Mouse (Mus musculus) Patski (cell line): ENCODE results near the gene Muc3. TPM values are rescaled to one million over a fixed set of nuclear protein-coding genes. Genes with fewer than 3 reads are reported as not detected.

Experiments used
- ATAC-seq: fragments of 100-300 bp; one replicate; pipeline ENCODE4 v1.8.0; 2021
- CTCF ChIA-PET: fragments of 350-600 bp; sonication (Branson Sonifier 250); formaldehyde crosslinking; loops from one replicate; lab custom pipeline; 2022; ENCODE audit warnings: inconsistent platforms; lab: Charles Lee
- POLR2A ChIA-PET: fragments of 350-600 bp; sonication (Branson Sonifier 250); formaldehyde crosslinking; loops from one replicate; lab custom pipeline; 2022; ENCODE audit warnings: antibody characterized with exemption, inconsistent platforms; lab: Charles Lee
- DNase-seq: peaks from one replicate; pipeline ENCODE4 v3.0.0-alpha.2; 2011; ENCODE audit warnings: low read depth, low spot score
- H3K27me3 ChIP-seq: fragments of 371-371 bp; one replicate; pipeline ENCODE4 v1.5.1; 2021
- CTCF ChIP-seq: fragments of 100-300 bp; IDR thresholded peaks from one replicate; pipeline ENCODE4 v1.5.1; 2021
- in situ Hi-C: fragments of 300-500 bp; cut with MboI; formaldehyde crosslinking; loops from 3 replicates; pipeline ENCODE4 v1.11.1; 2018; ENCODE audit warnings: low pct_unique_long_range_greater_than_20kb, mixed read lengths
- polyA plus RNA-seq: library from polyadenylated mRNA; unstranded; gene quantifications from one replicate; pipeline ENCODE4 v1.2.3, GENCODE M21; 2021

Muc3 gene
- polyA plus RNA-seq, 1 experiment from 2014 or later, result not detected

- POLR2A ChIA-PET, result interaction anchor here (3.0 kb wide), 1 partner anchor 18 kb away, joined by 9 read pairs; no protein-coding TSS in a partner anchor
- ATAC-seq (no peak), DNase-seq (no peak)
- TF ChIP-seq CTCF, result no peak
- CTCF ChIA-PET, result interaction anchor here (1.1 to 1.6 kb wide), 2 partner anchors 19 to 21 kb away, joined by 4 read pairs; no protein-coding TSS in a partner anchor
- in situ Hi-C loops, result loop anchor here (5.0 kb wide), 1 partner anchor 33 kb away; no protein-coding TSS in a partner anchor
- no peaks in the 10 kb centered on the region for H3K27me3 ChIP-seq
Measured at GRCm38 (mm10) chr5:137100660-137101059, 48.5 kb downstream of the Muc3 start.

DNA sequence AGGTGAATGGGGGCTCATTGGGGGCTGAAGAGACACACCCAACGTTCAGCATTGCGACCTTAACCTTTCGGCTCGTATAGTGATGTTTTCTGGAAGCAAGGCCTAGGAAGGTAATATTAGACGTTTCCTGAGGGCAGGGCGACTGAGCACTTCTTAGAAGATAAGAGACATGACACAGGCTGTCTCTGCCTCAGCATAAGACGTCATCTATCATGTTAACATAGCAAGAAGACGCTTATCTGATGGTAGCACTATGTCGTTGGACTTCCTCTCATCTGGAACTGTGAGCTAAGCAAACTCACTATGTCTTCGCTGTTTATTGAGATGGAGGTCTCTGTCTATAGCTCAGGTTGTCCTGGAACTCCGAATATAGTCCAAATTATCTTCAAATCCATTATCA, 50.7 kb downstream of the Muc3 start:
- ATAC-seq, result no peak
- ChIA-PET POLR2A (interaction anchor here (0.9 to 1.0 kb wide), 2 partner anchors 18 to 36 kb away, joined by 3 to 4 read pairs; no protein-coding TSS in a partner anchor), CTCF (interaction anchor here (1.5 to 1.6 kb wide), 2 partner anchors 9 to 16 kb away, joined by 4 to 5 read pairs; no protein-coding TSS in a partner anchor)
- no peaks in the 10 kb centered on the region for H3K27me3 ChIP-seq
- in situ Hi-C loops, result loop anchor here (25.0 kb wide), 1 partner anchor 1386 kb away; no protein-coding TSS in a partner anchor
- no peak for DNase-seq
- TF ChIP-seq CTCF, result no peak

- ChIA-PET CTCF (interaction anchor here (2.2 kb wide), 1 partner anchor 13 kb away, joined by 8 read pairs; no protein-coding TSS in a partner anchor), POLR2A (interaction anchor here (1.1 kb wide), 1 partner anchor 8 kb away, joined by 3 read pairs; no protein-coding TSS in a partner anchor)
- no peak for TF ChIP-seq CTCF
- in situ Hi-C loops, result loop anchor here (25.0 kb wide), 1 partner anchor 1384 kb away; no protein-coding TSS in a partner anchor
- H3K27me3 ChIP-seq, result no peaks in the 10 kb centered on the region
- DNase-seq (no peak), ATAC-seq (no peak)
Measured at GRCm38 (mm10) chr5:137096037-137096436, 53.1 kb downstream of the Muc3 start.

DNA sequence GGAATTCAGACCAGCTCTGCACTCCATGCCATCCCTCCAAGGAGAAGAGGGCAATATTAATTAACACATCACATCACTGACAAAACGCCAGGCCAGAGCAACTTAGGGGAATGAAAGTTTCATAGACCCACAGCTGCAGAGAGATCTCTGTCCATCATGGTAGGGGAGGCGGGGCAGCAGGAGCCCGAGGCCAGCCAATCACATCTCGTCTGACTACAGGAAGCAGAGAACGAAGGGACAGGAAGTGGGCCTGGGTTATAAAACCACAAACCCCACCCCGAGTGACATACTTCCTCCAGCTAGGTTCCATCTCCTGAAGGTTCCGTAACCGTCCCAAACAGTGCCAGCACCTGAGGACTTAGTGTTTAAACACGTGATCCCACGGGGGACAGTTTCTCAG, 54.0 kb downstream of the Muc3 start:
- ChIA-PET POLR2A (no interaction called here), CTCF (interaction anchor here (2.2 kb wide), 1 partner anchor 12 kb away, joined by 8 read pairs; no protein-coding TSS in a partner anchor)
- in situ Hi-C loops, result loop anchor here (25.0 kb wide), 1 partner anchor 1383 kb away; no protein-coding TSS in a partner anchor
- ATAC-seq, result no peak
- no peak for TF ChIP-seq CTCF
- H3K27me3 ChIP-seq, result no peaks in the 10 kb centered on the region
- DNase-seq, result no peak

DNA sequence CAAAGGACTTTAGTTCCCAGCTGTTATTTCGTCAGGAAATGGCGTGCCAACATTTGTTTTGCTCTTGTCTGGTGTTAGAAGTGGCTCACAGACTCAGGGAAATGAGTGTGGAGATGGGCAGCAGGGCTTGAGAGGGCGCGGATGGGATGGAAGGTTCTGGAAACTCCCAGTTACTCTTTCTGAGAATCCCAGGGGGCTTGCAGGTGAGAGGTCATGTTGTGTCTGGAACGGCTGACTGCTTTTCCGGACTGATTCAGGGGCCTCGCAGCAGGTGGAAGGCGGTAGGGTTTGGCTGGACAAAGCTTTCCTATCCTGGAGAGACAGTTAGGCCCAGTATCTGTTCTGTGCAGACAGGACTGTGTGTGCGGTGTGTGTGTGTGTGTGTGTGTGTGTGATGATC, 55.4 kb downstream of the Muc3 start:
- ChIA-PET CTCF (interaction anchor here (0.7 to 1.4 kb wide), 2 partner anchors 11 to 14 kb away, joined by 3 read pairs; no protein-coding TSS in a partner anchor), POLR2A (interaction anchor here (1.5 kb wide), 1 partner anchor 29 kb away, joined by 3 read pairs; no protein-coding TSS in a partner anchor)
- TF ChIP-seq CTCF, result no peak
- ATAC-seq, result no peak
- no peaks in the 10 kb centered on the region for H3K27me3 ChIP-seq
- DNase-seq, result no peak
- in situ Hi-C loops, result loop anchor here (25.0 kb wide), 1 partner anchor 1381 kb away; no protein-coding TSS in a partner anchor

DNA sequence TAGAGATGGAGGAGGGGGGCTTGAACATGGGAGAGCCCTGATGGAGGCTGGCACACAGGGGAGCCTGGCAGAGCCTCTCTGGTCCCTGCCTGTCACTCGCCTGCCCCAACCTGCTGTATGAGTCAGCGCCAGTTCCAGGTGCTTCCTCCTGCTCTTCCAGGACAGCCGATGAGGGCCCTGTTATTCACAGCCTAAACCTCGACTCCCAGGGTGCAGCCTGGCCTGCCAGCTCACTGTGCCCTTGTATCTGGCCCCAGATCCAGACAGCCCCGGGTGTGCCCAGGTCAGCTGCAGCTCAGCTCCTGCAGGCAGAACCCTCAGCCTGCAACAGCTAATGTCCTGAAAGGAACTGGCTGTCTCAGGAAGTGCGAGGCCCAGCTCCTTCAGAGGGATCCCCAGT, 57.6 kb downstream of the Muc3 start:
- CTCF ChIA-PET, result interaction anchor here (1.1 to 2.6 kb wide), 4 partner anchors 9 to 55 kb away, joined by 3 to 10 read pairs (median 4); no protein-coding TSS in a partner anchor
- no peaks in the 10 kb centered on the region for H3K27me3 ChIP-seq
- in situ Hi-C loops, result loop anchor here (25.0 kb wide), 1 partner anchor 1379 kb away; no protein-coding TSS in a partner anchor
- POLR2A ChIA-PET, result interaction anchor here (2.2 kb wide), 1 partner anchor 11 kb away, joined by 10 read pairs; no protein-coding TSS in a partner anchor
- no peak for TF ChIP-seq CTCF
- no peak for DNase-seq
- ATAC-seq, result no peak

- DNase-seq (no peak), ATAC-seq (no peak)
- in situ Hi-C loops, result loop anchor here (25.0 kb wide), 1 partner anchor 1379 kb away; no protein-coding TSS in a partner anchor
- TF ChIP-seq CTCF, result no peak
- H3K27me3 ChIP-seq, result no peaks in the 10 kb centered on the region
- CTCF ChIA-PET, result interaction anchor here (1.1 to 2.6 kb wide), 6 partner anchors 8 to 67 kb away, joined by 3 to 10 read pairs (median 4); no protein-coding TSS in a partner anchor
- POLR2A ChIA-PET, result interaction anchor here (2.2 kb wide), 1 partner anchor 11 kb away, joined by 10 read pairs; no protein-coding TSS in a partner anchor
Measured at GRCm38 (mm10) chr5:137090870-137091269, 58.3 kb downstream of the Muc3 start.

- DNase-seq (no peak), ATAC-seq (no peak)
- no peak for TF ChIP-seq CTCF
- H3K27me3 ChIP-seq, result no peaks in the 10 kb centered on the region
- in situ Hi-C loops, result loop anchor here (25.0 kb wide), 1 partner anchor 1375 kb away; no protein-coding TSS in a partner anchor
- CTCF ChIA-PET, result no interaction called here
- POLR2A ChIA-PET, result interaction anchor here (0.8 kb wide), 1 partner anchor 9 kb away, joined by 3 read pairs; no protein-coding TSS in a partner anchor
Measured at GRCm38 (mm10) chr5:137087410-137087809, 61.7 kb downstream of the Muc3 start.

DNA sequence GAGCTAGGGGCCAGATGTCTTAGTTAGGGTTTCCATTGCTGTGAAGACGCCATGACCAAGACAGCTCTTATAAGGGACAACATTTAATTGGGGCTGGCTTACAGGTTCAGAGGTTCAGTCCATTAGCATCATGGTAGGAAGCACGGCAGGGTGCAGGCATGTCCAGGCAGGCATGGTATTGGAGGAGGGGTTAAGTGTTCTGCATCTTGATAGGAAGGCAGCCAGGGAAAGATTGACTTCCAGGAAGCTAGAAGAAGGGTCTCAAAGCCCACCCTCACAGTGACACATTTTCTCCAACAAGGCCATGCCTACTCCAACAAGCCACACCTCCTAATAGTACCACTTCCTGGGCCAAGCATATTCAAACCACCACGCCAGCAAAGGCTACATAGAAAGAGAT, 63.4 kb downstream of the Muc3 start:
- ChIA-PET POLR2A (interaction anchor here (1.7 kb wide), 1 partner anchor 16 kb away, joined by 3 read pairs; no protein-coding TSS in a partner anchor), CTCF (no interaction called here)
- H3K27me3 ChIP-seq, result no peaks in the 10 kb centered on the region
- no peak for TF ChIP-seq CTCF
- ATAC-seq (no peak), DNase-seq (no peak)
- in situ Hi-C loops, result loop anchor here (25.0 kb wide), 1 partner anchor 1373 kb away; no protein-coding TSS in a partner anchor

DNA sequence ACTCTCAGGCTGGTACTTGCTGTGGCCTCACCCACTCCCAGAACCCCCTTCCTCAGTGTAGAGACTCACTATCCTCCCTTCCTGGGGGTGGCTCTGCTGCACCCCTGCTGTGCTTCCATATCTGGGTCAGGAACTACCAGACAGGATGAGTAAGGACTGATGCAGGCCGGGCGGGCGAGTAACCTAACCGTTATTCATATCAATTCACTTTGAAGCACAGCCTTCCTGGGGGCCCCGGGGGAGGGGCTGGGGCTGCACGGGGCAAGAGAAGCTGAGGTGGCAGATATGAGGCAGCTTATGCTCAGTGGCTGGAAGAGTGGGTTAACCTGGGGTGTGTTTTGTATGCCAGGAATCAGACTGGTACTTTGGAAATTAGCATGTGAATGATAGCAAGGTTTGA, 64.1 kb downstream of the Muc3 start:
- no peaks in the 10 kb centered on the region for H3K27me3 ChIP-seq
- no peak for ATAC-seq
- no peak for TF ChIP-seq CTCF
- in situ Hi-C loops, result loop anchor here (25.0 kb wide), 1 partner anchor 1373 kb away; no protein-coding TSS in a partner anchor
- ChIA-PET CTCF (no interaction called here), POLR2A (interaction anchor here (1.7 kb wide), 1 partner anchor 17 kb away, joined by 3 read pairs; no protein-coding TSS in a partner anchor)
- no peak for DNase-seq

Other genes starting within 250 kb of the Muc3 start
- gene Ift22, start 241.2 kb downstream of the Muc3 start, polyA plus RNA-seq, result 73.2 TPM
- 280 TPM for gene Fis1, start 196.0 kb downstream of the Muc3 start, polyA plus RNA-seq
- 0.22 TPM for gene Cldn15, start 182.7 kb downstream of the Muc3 start, polyA plus RNA-seq
- 202 TPM for gene Plod3, start 162.3 kb downstream of the Muc3 start, polyA plus RNA-seq
- gene Znhit1, start 161.3 kb downstream of the Muc3 start, polyA plus RNA-seq, result 99.6 TPM
- gene Vgf, start 122.9 kb downstream of the Muc3 start, polyA plus RNA-seq, result 0.89 TPM
- 240 TPM for gene Ap1s1, start 103.2 kb downstream of the Muc3 start, polyA plus RNA-seq
- gene Serpine1, start 77.1 kb downstream of the Muc3 start, polyA plus RNA-seq, result 151 TPM
- 35.6 TPM for gene Trim56, start 33.1 kb downstream of the Muc3 start, polyA plus RNA-seq
- not detected for gene Muc3a, start 63.1 kb upstream of the Muc3 start, polyA plus RNA-seq
- 1.8 TPM for gene Ache, start 138.2 kb upstream of the Muc3 start, polyA plus RNA-seq
- 13.0 TPM for gene Ufsp1, start 145.3 kb upstream of the Muc3 start, polyA plus RNA-seq
- gene Srrt, start 158.4 kb upstream of the Muc3 start, polyA plus RNA-seq, result 268 TPM
- gene Trip6, start 165.1 kb upstream of the Muc3 start, polyA plus RNA-seq, result 155 TPM
- gene Slc12a9, start 184.3 kb upstream of the Muc3 start, polyA plus RNA-seq, result 27.5 TPM
- gene Ephb4, start 200.8 kb upstream of the Muc3 start, polyA plus RNA-seq, result 109 TPM